ENCODE assay signal across 8 mouse cellular contexts in the genomic region with DNA sequence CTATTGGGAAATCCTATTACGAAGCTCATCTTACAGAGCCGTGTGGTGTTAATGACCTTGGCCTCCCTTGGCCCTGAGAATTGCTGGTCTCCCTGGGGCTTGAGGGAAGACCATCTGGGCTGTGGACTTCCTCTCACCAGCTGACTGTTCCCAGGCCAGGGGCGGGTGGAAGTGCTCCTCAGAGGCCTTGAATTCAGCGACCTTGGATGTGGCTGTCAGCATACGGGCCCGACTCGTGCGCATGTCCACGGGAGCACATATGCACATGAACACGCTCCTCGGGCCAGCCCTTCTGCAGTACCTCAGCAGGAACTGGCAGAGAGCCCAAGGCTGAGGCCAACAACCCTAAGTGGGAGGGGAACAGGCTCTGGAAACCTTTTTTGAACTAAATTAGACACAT.
DNase-seq lines count a peak whose midpoint lies in the region; ATAC-seq lines count a peak whose summit lies in the region.

No protein-coding gene starts in this region.

- H3K4me1 ChIP-seq in forebrain, embryonic 14.5 days (ENCODE audit: control insufficient read depth, insufficient read depth, low read length) = peaks cover 32% of the 10 kb centered on the region
- H3K4me1 ChIP-seq in forebrain, embryonic 11.5 days (replicated peaks; ENCODE audit: control insufficient read depth, insufficient read depth, low read length) = peaks cover 24% of the 10 kb centered on the region
- H3K4me1 ChIP-seq in embryonic facial prominence, embryonic 14.5 days (ENCODE audit: control insufficient read depth, insufficient read depth, low read length) = peaks cover 8% of the 10 kb centered on the region

- no peak for ATAC-seq in forebrain, embryonic 14.5 days
- no peak for ATAC-seq in forebrain, embryonic 11.5 days (replicated peaks; ENCODE audit: low FRiP score)
- ATAC-seq in embryonic facial prominence, embryonic 14.5 days (ENCODE audit: low read depth) = peak; percentile 82
- no peak for ATAC-seq in frontal cortex, adult (ENCODE audit: low TSS enrichment)

- H3K4me3 ChIP-seq in forebrain, embryonic 14.5 days (ENCODE audit: low read depth, low read length) = no peak overlapping the region
- H3K4me3 ChIP-seq in forebrain, embryonic 11.5 days (ENCODE audit: low read depth, low read length) = no peak overlapping the region
- H3K4me3 ChIP-seq in embryonic facial prominence, embryonic 14.5 days (ENCODE audit: low read depth, low read length) = no peak overlapping the region

- H3K27me3 ChIP-seq in forebrain, embryonic 14.5 days (replicated peaks; ENCODE audit: control insufficient read depth, insufficient read depth, low read length) = peaks cover 12% of the 10 kb centered on the region; the same call in 1 of the 2 replicates
- H3K27me3 ChIP-seq in forebrain, embryonic 11.5 days (ENCODE audit: control insufficient read depth, insufficient read depth, low read length) = peaks cover 25% of the 10 kb centered on the region
- no peaks in the 10 kb centered on the region for H3K27me3 ChIP-seq in embryonic facial prominence, embryonic 14.5 days (replicated peaks; ENCODE audit: control insufficient read depth, insufficient read depth, low read length)

- DNase-seq in forebrain, embryonic 14.5 days (ENCODE audit: low spot score) = peak; percentile 74
- DNase-seq in forebrain, embryonic 11.5 days (ENCODE audit: low spot score) = no peak
- DNase-seq in adrenal gland, adult (ENCODE audit: inconsistent age in 2 of 2, low spot score in 1 of 2) = peak; percentile 88 to 94
- peak; percentile 86 for DNase-seq in embryonic facial prominence, embryonic 14.5 days (ENCODE audit: low spot score)
- peak; percentile 50 to 54 for DNase-seq in kidney, postnatal 4 days
- DNase-seq in retina, postnatal 1 day = peak; percentile 81
- DNase-seq in spleen, adult 12 weeks (ENCODE audit: low spot score) = no peak

- no peak overlapping the region for H3K4me2 ChIP-seq in forebrain, embryonic 14.5 days (ENCODE audit: low read length)
- H3K4me2 ChIP-seq in forebrain, embryonic 11.5 days (ENCODE audit: low read depth, low read length, severe bottlenecking) = no peak overlapping the region
- H3K4me2 ChIP-seq in embryonic facial prominence, embryonic 14.5 days (ENCODE audit: low read depth, low read length) = no peak overlapping the region

- 50% methylated on average over 11 of the region's 11 CpGs for WGBS in forebrain, embryonic 14.5 days
- WGBS in forebrain, embryonic 11.5 days = 72% methylated on average over 11 of the region's 11 CpGs
- 55% methylated on average over 11 of the region's 11 CpGs for WGBS in embryonic facial prominence, embryonic 14.5 days

- H3K36me3 ChIP-seq in forebrain, embryonic 14.5 days (ENCODE audit: control insufficient read depth, insufficient read depth, low read length) = no peaks in the 10 kb centered on the region
- no peaks in the 10 kb centered on the region for H3K36me3 ChIP-seq in forebrain, embryonic 11.5 days (ENCODE audit: control insufficient read depth, insufficient read depth, low read length)
- no peaks in the 10 kb centered on the region for H3K36me3 ChIP-seq in embryonic facial prominence, embryonic 14.5 days (ENCODE audit: control insufficient read depth, insufficient read depth, low read length)

- H3K9me3 ChIP-seq in forebrain, embryonic 14.5 days (replicated peaks; ENCODE audit: control insufficient read depth, low read length) = no peaks in the 10 kb centered on the region
- no peaks in the 10 kb centered on the region for H3K9me3 ChIP-seq in forebrain, embryonic 11.5 days (ENCODE audit: control insufficient read depth, low read length)
- no peaks in the 10 kb centered on the region for H3K9me3 ChIP-seq in embryonic facial prominence, embryonic 14.5 days (ENCODE audit: control insufficient read depth, low read length)

- no peak overlapping the region for H3K9ac ChIP-seq in forebrain, embryonic 14.5 days (ENCODE audit: low read length)
- H3K9ac ChIP-seq in forebrain, embryonic 11.5 days (ENCODE audit: low read length) = no peak overlapping the region
- no peak overlapping the region for H3K9ac ChIP-seq in embryonic facial prominence, embryonic 14.5 days (ENCODE audit: low read depth, low read length)

- H3K27ac ChIP-seq in forebrain, embryonic 14.5 days (ENCODE audit: low read depth, low read length) = no peak overlapping the region
- H3K27ac ChIP-seq in forebrain, embryonic 11.5 days (ENCODE audit: low read depth, low read length) = no peak overlapping the region
- H3K27ac ChIP-seq in embryonic facial prominence, embryonic 14.5 days (replicated peaks; ENCODE audit: low read depth, low read length) = no peak overlapping the region

Comparison
In these comparisons a context has a peak if more than half of its experiments do, and no peak if none do; other contexts are left out.
1. DNase-seq: peak in forebrain, embryonic 14.5 days (single experiment), adrenal gland, adult (2 of 2), embryonic facial prominence, embryonic 14.5 days (single experiment), kidney, postnatal 4 days (2 of 2) and retina, postnatal 1 day (single experiment); none in forebrain, embryonic 11.5 days (single experiment) and spleen, adult 12 weeks (single experiment).